Mouse (Mus musculus) hindbrain, embryonic 15.5 days (tissue): ENCODE measurements around the gene Ate1. TPM values are rescaled to one million over a fixed set of nuclear protein-coding genes. Genes with fewer than 3 reads are reported as not detected.
"Not testable (repeated sequence)": the region's sequence is repeated elsewhere in the genome, so short reads cannot be mapped to it uniquely, and the experiment has no call there.

ENCODE experiments used
- ATAC-seq: fragments of 200-750 bp; cut with Nextera tagmentation; 2 replicates; pipeline ENCODE4 v1.8.0; 2017; ENCODE audit warnings: low read depth, moderate number of reproducible peaks, moderate TSS enrichment; ENCODE audit not compliant: low FRiP score
- H3K27ac ChIP-seq: fragments of 300-500 bp; sonication (generic); replicated peaks from 2 replicates; pipeline ENCODE4 v1.5.1; 2015; ENCODE audit warnings: mild to moderate bottlenecking, inconsistent platforms
- H3K27me3 ChIP-seq: fragments of 300-500 bp; sonication (generic); 2 replicates; pipeline ENCODE4 v1.6.1; 2015; ENCODE audit warnings: control low read depth, inconsistent platforms
- H3K36me3 ChIP-seq: fragments of 300-500 bp; sonication (generic); 2 replicates; pipeline ENCODE4 v1.6.1; 2015; ENCODE audit warnings: control low read depth, inconsistent platforms
- H3K4me1 ChIP-seq: fragments of 300-500 bp; sonication (generic); replicated peaks from 2 replicates; pipeline ENCODE4 v1.6.1; 2015; ENCODE audit warnings: control low read depth, inconsistent platforms
- H3K4me2 ChIP-seq: fragments of 300-500 bp; sonication (generic); 2 replicates; pipeline ENCODE4 v1.6.1; 2015; ENCODE audit warnings: moderate library complexity, mild to moderate bottlenecking, inconsistent platforms
- H3K4me3 ChIP-seq: fragments of 300-500 bp; sonication (generic); 2 replicates; pipeline ENCODE4 v1.5.1; 2015; ENCODE audit warnings: mild to moderate bottlenecking, inconsistent platforms
- H3K9ac ChIP-seq: fragments of 300-500 bp; sonication (generic); 2 replicates; pipeline ENCODE4 v1.6.1; 2015; ENCODE audit warnings: inconsistent platforms
- H3K9me3 ChIP-seq: fragments of 300-500 bp; sonication (generic); 2 replicates; pipeline ENCODE4 v1.6.1; 2016; ENCODE audit warnings: control low read depth, inconsistent platforms
- WGBS: fragments of 180-500 bp; shearing (Covaris S2); methylation state at CpG from one replicate; pipeline ENCODE4 v1.1.7; 2015; 5-methylcytosine and 5-hydroxymethylcytosine counted together
- polyA plus RNA-seq: library from polyadenylated mRNA; unstranded; fragments of >200 nt; fragmentation: Nextera tagmentation; extraction: Ambion mirVana; gene quantifications from 2 replicates; pipeline ENCODE4 v1.2.1, GENCODE M21; 2015

The Ate1 gene
- polyA plus RNA-seq, 1 experiment from 2014 or later, result 110 TPM

- no peak for ATAC-seq
- 5% methylated on average over 7 of the region's 7 CpGs for WGBS
- H3K27me3 ChIP-seq, result no peaks in the 10 kb centered on the region
These were observed 26.2 kb upstream of the Ate1 start for GRCm38 (mm10) chr7:130546421-130546790.

GRCm38 (mm10) chr7:130545893-130546292 lies 25.7 kb upstream of the Ate1 start:
- WGBS, result 55% methylated on average over 3 of the region's 3 CpGs
- Histone ChIP-seq H3K36me3 (peaks cover 15% of the 10 kb centered on the region; the same call in 1 of the 2 replicates), H3K9ac (peak overlapping the region; percentile 92), H3K27ac (peak overlapping the region; percentile 98; the same call in 1 of the 2 replicates), H3K27me3 (no peaks in the 10 kb centered on the region), H3K9me3 (no peaks in the 10 kb centered on the region), H3K4me3 (peak overlapping the region; percentile 99), H3K4me2 (peak overlapping the region; percentile 70), H3K4me1 (peaks cover 13% of the 10 kb centered on the region)
- ATAC-seq, result no peak

More at GRCm38 (mm10) chr7:130546421-130546790, 26.2 kb upstream of the Ate1 start:
- Histone ChIP-seq H3K4me2 (peak overlapping the region; percentile 70), H3K9ac (peak overlapping the region; percentile 92), H3K4me1 (peaks cover 13% of the 10 kb centered on the region), H3K36me3 (peaks cover 14% of the 10 kb centered on the region; the same call in 1 of the 2 replicates), H3K27ac (peak overlapping the region; percentile 98), H3K4me3 (peak overlapping the region; percentile 99), H3K9me3 (no peaks in the 10 kb centered on the region)

GRCm38 (mm10) chr7:130545401-130545800 lies 25.2 kb upstream of the Ate1 start:
- Histone ChIP-seq H3K27me3 (no peaks in the 10 kb centered on the region), H3K4me3 (no peak overlapping the region), H3K9me3 (no peaks in the 10 kb centered on the region), H3K4me2 (peak overlapping the region; percentile 70), H3K9ac (0 out of 2 replicates have a peak overlapping the region, but pooled peaks have one; percentile 92), H3K36me3 (peaks cover 15% of the 10 kb centered on the region; the same call in 1 of the 2 replicates), H3K27ac (no peak overlapping the region), H3K4me1 (peaks cover 13% of the 10 kb centered on the region)
- WGBS, result 97% methylated on average over 5 of the region's 5 CpGs
- no peak for ATAC-seq

GRCm38 (mm10) chr7:130543181-130543580 lies 23.0 kb upstream of the Ate1 start:
- H3K27ac ChIP-seq, result no peak overlapping the region
- H3K36me3 ChIP-seq, result peaks cover 28% of the 10 kb centered on the region
- no peak overlapping the region for H3K4me2 ChIP-seq
- H3K27me3 ChIP-seq, result no peaks in the 10 kb centered on the region
- no peak overlapping the region for H3K9ac ChIP-seq
- no peak for ATAC-seq
- H3K4me3 ChIP-seq, result no peak overlapping the region
- no peaks in the 10 kb centered on the region for H3K9me3 ChIP-seq
- 98% methylated on average over 4 of the region's 4 CpGs for WGBS
- peaks cover 13% of the 10 kb centered on the region for H3K4me1 ChIP-seq

GRCm38 (mm10) chr7:130540176-130540575 lies 20.0 kb upstream of the Ate1 start:
- no peak overlapping the region for H3K4me3 ChIP-seq
- no peaks in the 10 kb centered on the region for H3K27me3 ChIP-seq
- 89% methylated on average over 7 of the region's 7 CpGs for WGBS
- H3K9ac ChIP-seq, result no peak overlapping the region
- H3K27ac ChIP-seq, result no peak overlapping the region
- no peak for ATAC-seq
- H3K36me3 ChIP-seq, result peaks cover 49% of the 10 kb centered on the region
- no peaks in the 10 kb centered on the region for H3K4me1 ChIP-seq
- no peak overlapping the region for H3K4me2 ChIP-seq
- no peaks in the 10 kb centered on the region for H3K9me3 ChIP-seq

GRCm38 (mm10) chr7:130537068-130537467 lies 16.9 kb upstream of the Ate1 start:
- Histone ChIP-seq H3K36me3 (peaks cover 47% of the 10 kb centered on the region), H3K4me1 (0 out of 2 replicates have a peak, but pooled peaks cover 6% of the 10 kb centered on the region), H3K9ac (no peak overlapping the region), H3K9me3 (no peaks in the 10 kb centered on the region), H3K27ac (no peak overlapping the region), H3K27me3 (no peaks in the 10 kb centered on the region), H3K4me3 (no peak overlapping the region), H3K4me2 (no peak overlapping the region)
- no peak for ATAC-seq
- WGBS, result 89% methylated on average over 4 of the region's 4 CpGs

GRCm38 (mm10) chr7:130535174-130535573 lies 15.0 kb upstream of the Ate1 start:
- Histone ChIP-seq H3K27ac (no peak overlapping the region), H3K27me3 (no peaks in the 10 kb centered on the region), H3K9ac (no peak overlapping the region), H3K4me1 (0 out of 2 replicates have a peak, but pooled peaks cover 6% of the 10 kb centered on the region), H3K4me3 (no peak overlapping the region), H3K4me2 (no peak overlapping the region), H3K36me3 (peaks cover 43% of the 10 kb centered on the region), H3K9me3 (no peaks in the 10 kb centered on the region)
- no peak for ATAC-seq
- WGBS, result 87% methylated on average over 4 of the region's 4 CpGs

GRCm38 (mm10) chr7:130533316-130534260 lies 13.4 kb upstream of the Ate1 start:
- no peak overlapping the region for H3K9ac ChIP-seq
- H3K9me3 ChIP-seq, result no peaks in the 10 kb centered on the region
- H3K4me2 ChIP-seq, result no peak overlapping the region
- H3K4me1 ChIP-seq, result 0 out of 2 replicates have a peak, but pooled peaks cover 6% of the 10 kb centered on the region
- no peaks in the 10 kb centered on the region for H3K27me3 ChIP-seq
- H3K4me3 ChIP-seq, result no peak overlapping the region
- peak; percentile 79 for ATAC-seq
- 45% methylated on average over 25 of the region's 25 CpGs for WGBS
- H3K27ac ChIP-seq, result no peak overlapping the region
- peaks cover 33% of the 10 kb centered on the region for H3K36me3 ChIP-seq

- not testable (repeated sequence) for H3K4me2 ChIP-seq, ATAC-seq, H3K9me3 ChIP-seq, H3K9ac ChIP-seq, H3K4me1 ChIP-seq, H3K27me3 ChIP-seq, H3K4me3 ChIP-seq, H3K27ac ChIP-seq
- peaks cover 15% of the 10 kb centered on the region; the same call in 1 of the 2 replicates for H3K36me3 ChIP-seq
- 96% methylated on average over 15 of the region's 15 CpGs for WGBS
These were observed 11.0 kb upstream of the Ate1 start for GRCm38 (mm10) chr7:130531138-130531537.

GRCm38 (mm10) chr7:130527306-130527705 lies 7.1 kb upstream of the Ate1 start:
- H3K27me3 ChIP-seq, result no peaks in the 10 kb centered on the region
- no peak for ATAC-seq
- no peaks in the 10 kb centered on the region for H3K36me3 ChIP-seq
- no peaks in the 10 kb centered on the region for H3K9me3 ChIP-seq
- 88% methylated on average over 9 of the region's 9 CpGs for WGBS
- H3K4me3 ChIP-seq, result no peak overlapping the region
- H3K27ac ChIP-seq, result no peak overlapping the region
- no peak overlapping the region for H3K4me2 ChIP-seq
- no peak overlapping the region for H3K9ac ChIP-seq
- H3K4me1 ChIP-seq, result no peaks in the 10 kb centered on the region

- H3K27ac ChIP-seq, result no peak overlapping the region
- peaks cover 9% of the 10 kb centered on the region for H3K4me1 ChIP-seq
- no peak overlapping the region for H3K9ac ChIP-seq
- no peak for ATAC-seq
- no peaks in the 10 kb centered on the region for H3K27me3 ChIP-seq
- H3K4me3 ChIP-seq, result no peak overlapping the region
- no peak overlapping the region for H3K4me2 ChIP-seq
- 93% methylated on average over 8 of the region's 8 CpGs for WGBS
- H3K9me3 ChIP-seq, result no peaks in the 10 kb centered on the region
- H3K36me3 ChIP-seq, result no peaks in the 10 kb centered on the region
These were observed 3.3 kb upstream of the Ate1 start for GRCm38 (mm10) chr7:130523451-130523850.

- no peaks in the 10 kb centered on the region for H3K27me3 ChIP-seq
- ATAC-seq, result no peak
- H3K9me3 ChIP-seq, result no peaks in the 10 kb centered on the region
- peaks cover 32% of the 10 kb centered on the region for H3K4me1 ChIP-seq
- WGBS, result 91% methylated on average over 14 of the region's 14 CpGs
- H3K36me3 ChIP-seq, result no peaks in the 10 kb centered on the region
- no peak overlapping the region for H3K9ac ChIP-seq
- peak overlapping the region; percentile 99; the same call in 1 of the 2 replicates for H3K27ac ChIP-seq
- no peak overlapping the region for H3K4me3 ChIP-seq
- no peak overlapping the region for H3K4me2 ChIP-seq
These were observed 748 bp upstream of the Ate1 start for GRCm38 (mm10) chr7:130520812-130521422.
